Mouse (Mus musculus): ENCODE measurements around the gene Ptgfrn. TPM values are rescaled to one million over a fixed set of nuclear protein-coding genes. Genes with fewer than 3 reads are reported as not detected.

Ptgfrn gene
- total RNA-seq (2015) = 1.0 and 1.2 TPM in 2 replicates
- total RNA-seq (2017) = 0.98 and 1.8 TPM in 2 replicates

- peak; percentile 34 for ATAC-seq (ENCODE audit: poor library complexity, severe bottlenecking)
Measured at GRCm38 (mm10) chr3:101110043-101110837, at the start of gene Ptgfrn. TSS of gene Ptgfrn (minus strand) at chr3:101110278.

GRCm38 (mm10) chr3:101159701-101160100 lies 49.6 kb upstream of the Ptgfrn start:
- no peak for ATAC-seq (ENCODE audit: poor library complexity, severe bottlenecking)

- no peak for ATAC-seq (ENCODE audit: poor library complexity, severe bottlenecking)
Measured at GRCm38 (mm10) chr3:101154067-101154466, 44.0 kb upstream of the Ptgfrn start.

GRCm38 (mm10) chr3:101153341-101153740 lies 43.3 kb upstream of the Ptgfrn start:
- ATAC-seq (ENCODE audit: poor library complexity, severe bottlenecking) = no peak

GRCm38 (mm10) chr3:101146126-101146772 lies 36.2 kb upstream of the Ptgfrn start:
- no peak for ATAC-seq (ENCODE audit: poor library complexity, severe bottlenecking)

GRCm38 (mm10) chr3:101145292-101146046 lies 35.4 kb upstream of the Ptgfrn start:
- no peak for ATAC-seq (ENCODE audit: poor library complexity, severe bottlenecking)

GRCm38 (mm10) chr3:101144366-101144948 lies 34.4 kb upstream of the Ptgfrn start:
- ATAC-seq (ENCODE audit: poor library complexity, severe bottlenecking) = no peak

GRCm38 (mm10) chr3:101143465-101143864 lies 33.4 kb upstream of the Ptgfrn start:
- ATAC-seq (ENCODE audit: poor library complexity, severe bottlenecking) = no peak

GRCm38 (mm10) chr3:101141864-101142263 lies 31.8 kb upstream of the Ptgfrn start:
- no peak for ATAC-seq (ENCODE audit: poor library complexity, severe bottlenecking)

- no peak for ATAC-seq (ENCODE audit: poor library complexity, severe bottlenecking)
Measured at GRCm38 (mm10) chr3:101139958-101140357, 29.9 kb upstream of the Ptgfrn start.

- ATAC-seq (ENCODE audit: poor library complexity, severe bottlenecking) = no peak
Measured at GRCm38 (mm10) chr3:101136483-101136882, 26.4 kb upstream of the Ptgfrn start.

- no peak for ATAC-seq (ENCODE audit: poor library complexity, severe bottlenecking)
Measured at GRCm38 (mm10) chr3:101134861-101135260, 24.8 kb upstream of the Ptgfrn start.

GRCm38 (mm10) chr3:101132981-101133380 lies 22.9 kb upstream of the Ptgfrn start:
- ATAC-seq (ENCODE audit: poor library complexity, severe bottlenecking) = no peak

GRCm38 (mm10) chr3:101131772-101132171 lies 21.7 kb upstream of the Ptgfrn start:
- no peak for ATAC-seq (ENCODE audit: poor library complexity, severe bottlenecking)

- no peak for ATAC-seq (ENCODE audit: poor library complexity, severe bottlenecking)
Measured at GRCm38 (mm10) chr3:101130526-101130925, 20.4 kb upstream of the Ptgfrn start.

GRCm38 (mm10) chr3:101129620-101130019 lies 19.5 kb upstream of the Ptgfrn start:
- ATAC-seq (ENCODE audit: poor library complexity, severe bottlenecking) = no peak

GRCm38 (mm10) chr3:101129090-101129489 lies 19.0 kb upstream of the Ptgfrn start:
- no peak for ATAC-seq (ENCODE audit: poor library complexity, severe bottlenecking)

- ATAC-seq (ENCODE audit: poor library complexity, severe bottlenecking) = no peak
Measured at GRCm38 (mm10) chr3:101127766-101128165, 17.7 kb upstream of the Ptgfrn start.

GRCm38 (mm10) chr3:101124716-101125115 lies 14.6 kb upstream of the Ptgfrn start:
- ATAC-seq (ENCODE audit: poor library complexity, severe bottlenecking) = no peak

- ATAC-seq (ENCODE audit: poor library complexity, severe bottlenecking) = no peak
Measured at GRCm38 (mm10) chr3:101122479-101122878, 12.4 kb upstream of the Ptgfrn start.

- ATAC-seq (ENCODE audit: poor library complexity, severe bottlenecking) = peak; percentile 30; the same call in 1 of the 2 replicates
Measured at GRCm38 (mm10) chr3:101117774-101118173, 7.7 kb upstream of the Ptgfrn start.
